Mouse (Mus musculus) ES-E14 (cell line): ENCODE data around the gene Fancc. TPM values are rescaled to one million over a fixed set of nuclear protein-coding genes. Genes with fewer than 3 reads are reported as not detected.

Experiments used
- DNase-seq: peaks from one replicate; pipeline ENCODE4 v3.0.0-alpha.2; 2013; ENCODE audit warnings: low read depth, low spot score
- H3K27ac ChIP-seq: 2 replicates; pipeline ENCODE4 v1.5.1; 2012; ENCODE audit warnings: low read depth, mild to moderate bottlenecking, low read length, moderate library complexity, mixed read lengths; ENCODE audit not compliant: poor library complexity, insufficient read depth, severe bottlenecking
- H3K36me3 ChIP-seq: 2 replicates; pipeline ENCODE4 v1.6.1; 2012; ENCODE audit warnings: mild to moderate bottlenecking, low read length, moderate library complexity, mixed read lengths; ENCODE audit not compliant: control insufficient read depth, poor library complexity, insufficient read depth, severe bottlenecking
- H3K4me1 ChIP-seq, 2 experiments: fragments of 150-350 bp in 1 of 2; sonication (generic) in 1 of 2; 2 replicates each; pipeline ENCODE4 v1.6.1; 2012; ENCODE audit warnings: low read length in 2 of 2, mild to moderate bottlenecking in 1 of 2, mixed read lengths in 1 of 2; ENCODE audit not compliant: control insufficient read depth in 2 of 2, insufficient read depth in 2 of 2, poor library complexity in 1 of 2
- H3K4me3 ChIP-seq, 2 experiments: fragments of 150-350 bp in 1 of 2; sonication (generic) in 1 of 2; 2 replicates each; pipeline ENCODE4 v1.5.1; 2012; ENCODE audit warnings: low read length in 2 of 2, low read depth in 1 of 2, mild to moderate bottlenecking in 1 of 2, mixed read lengths in 1 of 2; ENCODE audit not compliant: insufficient read depth in 1 of 2, poor library complexity in 1 of 2, severe bottlenecking in 1 of 2
- H3K9ac ChIP-seq: 2 replicates; pipeline ENCODE4 v1.6.1; 2012; ENCODE audit warnings: low read depth, mild to moderate bottlenecking, low read length, mixed read lengths; ENCODE audit not compliant: poor library complexity, insufficient read depth, severe bottlenecking
- H3K9me3 ChIP-seq: fragments of 150-350 bp; sonication (generic); 2 replicates; pipeline ENCODE4 v1.6.1; 2012; ENCODE audit warnings: low read depth, mild to moderate bottlenecking, low read length; ENCODE audit not compliant: control insufficient read depth, insufficient read depth
- CHD2 ChIP-seq: IDR thresholded peaks from 2 replicates; pipeline ENCODE4 v1.6.1; 2014; ENCODE audit warnings: mild to moderate bottlenecking, low read depth, low read length, inconsistent platforms
- HCFC1 ChIP-seq: IDR thresholded peaks from 2 replicates; pipeline ENCODE4 v1.6.1; 2012; ENCODE audit warnings: low read length, inconsistent platforms, borderline replicate concordance; ENCODE audit not compliant: insufficient read depth
- MAFK ChIP-seq: IDR thresholded peaks from 2 replicates; pipeline ENCODE4 v1.6.1; 2014; ENCODE audit warnings: mild to moderate bottlenecking, low read depth, low read length, inconsistent platforms; ENCODE audit not compliant: insufficient read depth
- ZC3H11A ChIP-seq: IDR thresholded peaks from 2 replicates; pipeline ENCODE4 v1.6.1; 2012; ENCODE audit warnings: low read depth, mild to moderate bottlenecking, inconsistent platforms, low read length, borderline replicate concordance
- ZNF384 ChIP-seq: IDR thresholded peaks from 2 replicates; pipeline ENCODE4 v1.6.1; 2012; ENCODE audit warnings: low read depth, low read length, inconsistent platforms
- in situ Hi-C, 2 experiments: fragments of 600-800 bp; cut with MboI; formaldehyde crosslinking; loops; one replicate each; pipeline ENCODE4 v1.15.1; 2025; ENCODE audit warnings: low sequenced_read_pairs in 2 of 2, inconsistent platforms in 1 of 2; ENCODE audit not compliant: unreplicated experiment in 2 of 2
- total RNA-seq: library from RNA; depleted of rRNA; stranded (reverse); fragments of 300-350 nt; gene quantifications from 2 replicates; pipeline ENCODE4 v1.2.3, GENCODE M21; 2012

Fancc gene
- total RNA-seq, 1 experiment = 9.4 TPM

DNA sequence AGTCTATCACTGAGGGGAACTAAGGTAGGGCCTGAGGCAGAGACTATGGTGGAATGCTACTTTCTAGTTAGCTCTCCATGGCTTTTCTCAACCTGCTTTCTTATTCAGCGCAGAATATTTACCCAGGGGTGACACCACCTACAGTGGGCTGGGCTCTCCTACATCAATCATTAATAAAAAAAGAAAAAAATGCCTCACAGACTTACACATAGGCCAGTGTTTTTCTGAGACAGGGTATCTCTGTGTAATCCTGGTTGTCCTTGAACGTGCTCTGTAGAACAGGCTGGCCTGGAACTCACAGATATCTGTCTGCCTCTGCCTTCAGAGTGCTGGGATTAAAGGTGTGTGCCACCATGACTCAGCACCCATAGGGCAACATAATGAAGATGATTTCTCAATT lies 2.4 kb upstream of the Fancc start:
- no peak overlapping the region for H3K4me3 ChIP-seq
- no peaks in the 10 kb centered on the region for H3K9me3 ChIP-seq
- H3K4me1 ChIP-seq = peaks cover 0 to 3% of the 10 kb centered on the region in 2 experiments; a peak in 1 of 4 replicates
- in situ Hi-C loops = no loop called here
- no peaks in the 10 kb centered on the region; the same call in 1 of the 2 replicates for H3K36me3 ChIP-seq
- H3K27ac ChIP-seq = no peak overlapping the region
- H3K9ac ChIP-seq = no peak overlapping the region
- no peak for DNase-seq
- no peak for TF ChIP-seq MAFK
- TF ChIP-seq HCFC1 = no peak
- TF ChIP-seq ZC3H11A = no peak
- no peak for TF ChIP-seq ZNF384
- no peak for TF ChIP-seq CHD2

GRCm38 (mm10) chr13:63487707-63488042 lies 9.4 kb downstream of the Fancc start:
- H3K9me3 ChIP-seq = no peaks in the 10 kb centered on the region
- H3K9ac ChIP-seq = no peak overlapping the region
- in situ Hi-C loops = no loop called here
- TF ChIP-seq ZNF384 (no peak), ZC3H11A (no peak), MAFK (no peak), CHD2 (no peak), HCFC1 (no peak)
- H3K27ac ChIP-seq = no peak overlapping the region
- no peak for DNase-seq
- no peaks in the 10 kb centered on the region for H3K36me3 ChIP-seq
- H3K4me1 ChIP-seq = 0 out of 4 replicates have a peak, but pooled peaks cover 0 to 2% of the 10 kb centered on the region in 2 experiments
- H3K4me3 ChIP-seq = no peak overlapping the region

DNA sequence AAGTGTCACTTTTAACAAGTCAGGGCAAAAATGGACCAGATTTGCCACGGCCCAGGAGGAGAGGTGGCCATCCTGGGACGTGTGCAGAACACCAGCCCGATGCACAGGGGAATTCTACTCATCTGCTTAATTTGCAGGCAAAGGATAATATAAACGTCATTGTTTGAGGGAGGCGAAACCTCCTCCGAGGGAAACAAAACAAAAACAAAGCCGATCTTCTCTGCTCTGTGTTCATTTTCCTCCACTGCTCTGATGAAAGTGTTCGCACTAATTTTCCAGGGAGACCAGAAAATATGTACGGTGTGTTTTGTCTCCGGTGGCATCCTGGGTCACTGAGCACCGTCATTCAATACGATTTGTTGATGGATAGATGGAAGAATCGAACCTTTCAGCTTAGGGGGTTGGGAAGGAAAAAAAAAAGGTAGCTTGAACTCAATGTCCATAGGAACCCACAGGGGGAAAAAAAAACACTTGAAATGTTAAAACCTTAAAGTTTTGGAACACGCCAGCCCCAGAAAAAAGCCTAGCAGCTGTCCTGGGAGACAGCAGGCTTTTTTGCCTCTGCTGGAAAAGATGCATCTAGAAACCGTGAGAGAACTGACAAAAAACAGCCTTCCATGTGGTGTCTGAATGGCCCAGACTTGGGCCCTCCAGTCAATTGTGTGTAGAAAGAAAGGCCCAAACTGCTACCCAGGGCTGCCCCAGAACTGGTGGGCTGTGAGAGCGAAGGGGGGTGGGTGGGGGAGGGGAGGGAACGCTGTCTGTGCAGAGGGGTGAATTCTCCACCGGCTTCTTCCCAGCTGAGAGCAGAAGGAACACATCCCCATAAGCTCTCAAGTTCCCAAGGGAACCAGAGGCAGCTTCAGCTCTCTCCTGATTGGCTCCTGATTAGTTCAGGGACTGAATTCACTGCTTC lies 10.0 kb downstream of the Fancc start:
- no peak for DNase-seq
- Histone ChIP-seq H3K36me3 (no peaks in the 10 kb centered on the region), H3K9ac (no peak overlapping the region), H3K4me1 (0 out of 4 replicates have a peak, but pooled peaks cover 0 to 2% of the 10 kb centered on the region in 2 experiments), H3K9me3 (no peaks in the 10 kb centered on the region), H3K4me3 (no peak overlapping the region), H3K27ac (no peak overlapping the region)
- in situ Hi-C loops = no loop called here
- TF ChIP-seq ZNF384 (no peak), MAFK (no peak), HCFC1 (no peak), CHD2 (no peak), ZC3H11A (no peak)

DNA sequence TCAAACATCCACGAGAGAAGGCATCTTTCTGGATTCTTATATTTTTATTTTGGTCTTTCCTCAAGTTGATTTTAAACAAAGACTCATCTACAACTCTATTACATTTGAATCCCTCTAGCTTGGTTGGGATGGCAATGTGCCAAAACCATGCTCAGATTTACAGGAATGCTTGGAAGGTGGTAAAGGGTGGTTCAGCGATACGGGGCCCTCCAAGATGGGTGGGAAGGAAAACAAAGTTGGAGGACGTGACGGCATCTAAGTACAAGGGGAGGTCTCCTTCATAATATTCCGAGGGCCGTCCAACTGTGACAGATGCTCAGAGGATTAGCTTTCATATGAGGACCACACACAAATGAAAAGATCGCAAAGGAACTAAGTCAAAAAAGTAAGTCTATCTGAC lies 21.7 kb downstream of the Fancc start:
- H3K27ac ChIP-seq = no peak overlapping the region
- H3K4me1 ChIP-seq = no peaks in the 10 kb centered on the region
- H3K36me3 ChIP-seq = no peaks in the 10 kb centered on the region
- in situ Hi-C loops = no loop called here
- no peak overlapping the region for H3K4me3 ChIP-seq
- H3K9me3 ChIP-seq = no peaks in the 10 kb centered on the region
- H3K9ac ChIP-seq = no peak overlapping the region
- DNase-seq = no peak
- no peak for TF ChIP-seq MAFK
- TF ChIP-seq HCFC1 = no peak
- no peak for TF ChIP-seq CHD2
- no peak for TF ChIP-seq ZNF384
- TF ChIP-seq ZC3H11A = no peak
